Mouse (Mus musculus): ENCODE measurements around the gene Myl7. TPM values are rescaled to one million over a fixed set of nuclear protein-coding genes. Genes with fewer than 3 reads are reported as not detected.

Gene Myl7
- polyA plus RNA-seq, 1 experiment: 68.0 TPM

GRCm38 (mm10) chr11:5858723-5859122 lies 39.9 kb downstream of the Myl7 start:
- DNase-seq: no peak
- TF ChIP-seq POLR2A (IDR thresholded peaks at IDR 0.05; ENCODE audit: control insufficient read depth, extremely low read depth, insufficient read depth, low read length, poor library complexity) (no peak), CTCF (IDR thresholded peaks at IDR 0.05; ENCODE audit: borderline replicate concordance, control insufficient read depth, extremely low read depth, insufficient read depth, low read length, poor library complexity) (no peak)
- WGBS: 79% methylated on average over 1 of the region's 1 CpGs
- H3K4me3 ChIP-seq (ENCODE audit: control insufficient read depth, insufficient read depth, low read length): no peak overlapping the region
- no peaks in the 10 kb centered on the region for H3K36me3 ChIP-seq (ENCODE audit: control insufficient read depth, insufficient read depth, low read length)
- H3K4me1 ChIP-seq (replicated peaks; ENCODE audit: control insufficient read depth, insufficient read depth, low read length): peaks cover 12% of the 10 kb centered on the region
- no peak overlapping the region for H3K27ac ChIP-seq (ENCODE audit: control insufficient read depth, insufficient read depth, low read length)
- H3K27me3 ChIP-seq (ENCODE audit: control insufficient read depth, insufficient read depth, low read length): peaks cover 14% of the 10 kb centered on the region

GRCm38 (mm10) chr11:5856479-5857130 lies 42.0 kb downstream of the Myl7 start:
- H3K4me1 ChIP-seq (replicated peaks; ENCODE audit: control insufficient read depth, insufficient read depth, low read length): peaks cover 12% of the 10 kb centered on the region
- H3K27me3 ChIP-seq (ENCODE audit: control insufficient read depth, insufficient read depth, low read length): peaks cover 6% of the 10 kb centered on the region
- H3K27ac ChIP-seq (ENCODE audit: control insufficient read depth, insufficient read depth, low read length): no peak overlapping the region
- no peaks in the 10 kb centered on the region for H3K36me3 ChIP-seq (ENCODE audit: control insufficient read depth, insufficient read depth, low read length)
- DNase-seq: no peak
- WGBS: 91% methylated on average over 8 of the region's 8 CpGs
- TF ChIP-seq CTCF (IDR thresholded peaks at IDR 0.05; ENCODE audit: borderline replicate concordance, control insufficient read depth, extremely low read depth, insufficient read depth, low read length, poor library complexity) (no peak), POLR2A (IDR thresholded peaks at IDR 0.05; ENCODE audit: control insufficient read depth, extremely low read depth, insufficient read depth, low read length, poor library complexity) (no peak)
- H3K4me3 ChIP-seq (ENCODE audit: control insufficient read depth, insufficient read depth, low read length): no peak overlapping the region

GRCm38 (mm10) chr11:5855902-5856301 lies 42.7 kb downstream of the Myl7 start:
- DNase-seq: no peak
- TF ChIP-seq POLR2A (IDR thresholded peaks at IDR 0.05; ENCODE audit: control insufficient read depth, extremely low read depth, insufficient read depth, low read length, poor library complexity) (no peak), CTCF (IDR thresholded peaks at IDR 0.05; ENCODE audit: borderline replicate concordance, control insufficient read depth, extremely low read depth, insufficient read depth, low read length, poor library complexity) (no peak)
- no peak overlapping the region for H3K27ac ChIP-seq (ENCODE audit: control insufficient read depth, insufficient read depth, low read length)

GRCm38 (mm10) chr11:5855481-5855880 lies 43.1 kb downstream of the Myl7 start:
- no peaks in the 10 kb centered on the region; the same call in 1 of the 2 replicates for H3K27me3 ChIP-seq (ENCODE audit: control insufficient read depth, insufficient read depth, low read length)
- H3K36me3 ChIP-seq (ENCODE audit: control insufficient read depth, insufficient read depth, low read length): no peaks in the 10 kb centered on the region
- H3K4me1 ChIP-seq (replicated peaks; ENCODE audit: control insufficient read depth, insufficient read depth, low read length): peaks cover 19% of the 10 kb centered on the region
- no peak overlapping the region for H3K27ac ChIP-seq (ENCODE audit: control insufficient read depth, insufficient read depth, low read length)
- no peak for TF ChIP-seq POLR2A (IDR thresholded peaks at IDR 0.05; ENCODE audit: control insufficient read depth, extremely low read depth, insufficient read depth, low read length, poor library complexity)
- no peak for TF ChIP-seq CTCF (IDR thresholded peaks at IDR 0.05; ENCODE audit: borderline replicate concordance, control insufficient read depth, extremely low read depth, insufficient read depth, low read length, poor library complexity)
- no peak overlapping the region for H3K4me3 ChIP-seq (ENCODE audit: control insufficient read depth, insufficient read depth, low read length)
- no peak for DNase-seq

More at GRCm38 (mm10) chr11:5855902-5856301, 42.7 kb downstream of the Myl7 start:
- no peaks in the 10 kb centered on the region; the same call in 1 of the 2 replicates for H3K27me3 ChIP-seq (ENCODE audit: control insufficient read depth, insufficient read depth, low read length)
- 82% methylated on average over 7 of the region's 7 CpGs for WGBS
- H3K4me1 ChIP-seq (replicated peaks; ENCODE audit: control insufficient read depth, insufficient read depth, low read length): peaks cover 15% of the 10 kb centered on the region
- H3K4me3 ChIP-seq (ENCODE audit: control insufficient read depth, insufficient read depth, low read length): no peak overlapping the region
- H3K36me3 ChIP-seq (ENCODE audit: control insufficient read depth, insufficient read depth, low read length): no peaks in the 10 kb centered on the region

- no peak for DNase-seq
- H3K4me3 ChIP-seq (ENCODE audit: control insufficient read depth, insufficient read depth, low read length): no peak overlapping the region
- no peaks in the 10 kb centered on the region for H3K36me3 ChIP-seq (ENCODE audit: control insufficient read depth, insufficient read depth, low read length)
- H3K4me1 ChIP-seq (replicated peaks; ENCODE audit: control insufficient read depth, insufficient read depth, low read length): peaks cover 37% of the 10 kb centered on the region
- 89% methylated on average over 1 of the region's 1 CpGs for WGBS
- TF ChIP-seq POLR2A (IDR thresholded peaks at IDR 0.05; ENCODE audit: control insufficient read depth, extremely low read depth, insufficient read depth, low read length, poor library complexity): no peak
- H3K27ac ChIP-seq (ENCODE audit: control insufficient read depth, insufficient read depth, low read length): peak overlapping the region; percentile 100
- no peaks in the 10 kb centered on the region for H3K27me3 ChIP-seq (ENCODE audit: control insufficient read depth, insufficient read depth, low read length)
These were observed 46.3 kb downstream of the Myl7 start for GRCm38 (mm10) chr11:5852314-5852713.

GRCm38 (mm10) chr11:5851021-5851736 lies 47.4 kb downstream of the Myl7 start:
- peak overlapping the region; percentile 100 for H3K27ac ChIP-seq (ENCODE audit: control insufficient read depth, insufficient read depth, low read length)
- TF ChIP-seq CTCF (IDR thresholded peaks at IDR 0.05; ENCODE audit: borderline replicate concordance, control insufficient read depth, extremely low read depth, insufficient read depth, low read length, poor library complexity) (no peak), POLR2A (IDR thresholded peaks at IDR 0.05; ENCODE audit: control insufficient read depth, extremely low read depth, insufficient read depth, low read length, poor library complexity) (no peak)

More at GRCm38 (mm10) chr11:5851021-5851736, 47.4 kb downstream of the Myl7 start:
- no peaks in the 10 kb centered on the region for H3K36me3 ChIP-seq (ENCODE audit: control insufficient read depth, insufficient read depth, low read length)
- DNase-seq: peak; percentile 53
- peaks cover 39% of the 10 kb centered on the region for H3K4me1 ChIP-seq (replicated peaks; ENCODE audit: control insufficient read depth, insufficient read depth, low read length)
- no peaks in the 10 kb centered on the region for H3K27me3 ChIP-seq (ENCODE audit: control insufficient read depth, insufficient read depth, low read length)
- no peak overlapping the region for H3K4me3 ChIP-seq (ENCODE audit: control insufficient read depth, insufficient read depth, low read length)
- WGBS: 37% methylated on average over 4 of the region's 4 CpGs
